Mouse (Mus musculus) olfactory bulb, adult 2 months (tissue): ENCODE results near the gene 4930412O13Rik.

Experiments
- CTCF ChIP-seq: fragments of 200-500 bp; IDR thresholded peaks from 2 replicates; pipeline ENCODE4 v1.5.1; 2012; ENCODE audit warnings: low read depth, mild to moderate bottlenecking, low read length, moderate library complexity; ENCODE audit not compliant: insufficient read depth
- POLR2A ChIP-seq: fragments of 200-500 bp; IDR thresholded peaks from 2 replicates; pipeline ENCODE4 v1.6.1; 2012; ENCODE audit warnings: mild to moderate bottlenecking, low read depth, low read length, moderate library complexity; ENCODE audit not compliant: insufficient read depth

DNA sequence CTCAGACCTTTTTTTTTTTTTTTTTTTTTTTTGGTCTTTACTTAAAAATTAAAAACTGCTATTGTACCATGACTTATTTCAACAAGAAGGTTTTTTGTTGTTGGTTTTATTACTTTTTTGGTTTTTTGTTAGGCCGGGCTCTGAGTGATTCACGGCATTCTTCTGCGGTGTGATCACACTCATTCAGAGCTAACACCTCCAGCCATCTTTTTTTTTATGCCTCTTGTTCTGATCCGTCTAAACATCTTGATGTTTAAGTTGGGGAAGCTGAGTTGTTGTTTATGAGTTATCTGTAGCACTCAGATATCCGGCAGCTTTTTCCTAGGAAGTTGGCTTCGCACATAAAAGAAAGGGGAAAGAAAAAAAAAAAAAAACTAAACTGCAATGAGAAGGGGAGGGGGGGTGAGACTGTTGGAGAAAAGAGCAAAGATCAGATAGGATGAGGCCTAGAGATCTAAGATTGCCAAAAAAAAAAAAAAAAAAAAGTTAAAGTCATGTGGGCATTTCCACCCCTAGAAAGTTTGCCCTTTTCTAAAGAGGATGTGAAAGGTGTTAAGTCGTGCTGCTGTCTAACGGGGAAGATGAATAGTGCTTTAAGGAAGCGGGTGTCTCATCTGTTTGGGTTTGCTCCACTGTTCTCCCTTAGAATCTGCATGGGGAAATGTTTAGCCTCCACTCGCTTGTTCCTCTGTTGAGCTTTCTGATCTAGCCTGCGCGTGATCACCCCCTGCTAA lies 13.8 kb upstream of the 4930412O13Rik start:
- TF ChIP-seq POLR2A (no peak), CTCF (no peak)
